Mouse (Mus musculus) forebrain, embryonic 11.5 days (tissue): ENCODE measurements around the gene Bloc1s2. TPM values are rescaled to one million over a fixed set of nuclear protein-coding genes. Genes with fewer than 3 reads are reported as not detected.
"Not testable (repeated sequence)": the region's sequence is repeated elsewhere in the genome, so short reads cannot be mapped to it uniquely, and the experiment has no call there.

Experiments used
- ATAC-seq: fragments of 200-750 bp; cut with Nextera tagmentation; replicated peaks from 2 replicates; pipeline ENCODE4 v1.8.0; 2017; ENCODE audit warnings: moderate TSS enrichment; ENCODE audit not compliant: low FRiP score
- DNase-seq: peaks from one replicate; pipeline ENCODE4 v3.0.0-alpha.2; 2017; ENCODE audit warnings: low spot score
- H3K27ac ChIP-seq: fragments of 300-500 bp; sonication (generic); 2 replicates; pipeline ENCODE4 v1.5.1; 2014; ENCODE audit warnings: low read depth, low read length
- H3K27me3 ChIP-seq: fragments of 300-500 bp; sonication (generic); 2 replicates; pipeline ENCODE4 v1.6.1; 2014; ENCODE audit warnings: mild to moderate bottlenecking, low read length, mixed read lengths; ENCODE audit not compliant: control insufficient read depth, insufficient read depth
- H3K36me3 ChIP-seq: fragments of 300-500 bp; sonication (generic); 2 replicates; pipeline ENCODE4 v1.6.1; 2014; ENCODE audit warnings: mild to moderate bottlenecking, low read length, moderate library complexity, mixed read lengths; ENCODE audit not compliant: control insufficient read depth, insufficient read depth
- H3K4me1 ChIP-seq: fragments of 300-500 bp; sonication (generic); replicated peaks from 2 replicates; pipeline ENCODE4 v1.6.1; 2014; ENCODE audit warnings: low read length, mixed read lengths; ENCODE audit not compliant: control insufficient read depth, insufficient read depth
- H3K4me2 ChIP-seq: fragments of 300-500 bp; sonication (generic); 2 replicates; pipeline ENCODE4 v1.6.1; 2014; ENCODE audit warnings: low read depth, mild to moderate bottlenecking, low read length, moderate library complexity, mixed read lengths; ENCODE audit not compliant: severe bottlenecking
- H3K4me3 ChIP-seq: fragments of 300-500 bp; sonication (generic); 2 replicates; pipeline ENCODE4 v1.5.1; 2014; ENCODE audit warnings: low read depth, low read length
- H3K9ac ChIP-seq: fragments of 300-500 bp; sonication (generic); 2 replicates; pipeline ENCODE4 v1.6.1; 2014; ENCODE audit warnings: low read length
- H3K9me3 ChIP-seq: fragments of 300-500 bp; sonication (generic); 2 replicates; pipeline ENCODE4 v1.6.1; 2016; ENCODE audit warnings: low read length, mixed read lengths; ENCODE audit not compliant: control insufficient read depth
- WGBS: fragments of 180-500 bp; shearing (Covaris S2); extraction: QIAGEN DNeasy Blood & Tissue Kit; methylation state at CpG from one replicate; pipeline ENCODE4 v1.1.7; 2014; 5-methylcytosine and 5-hydroxymethylcytosine counted together
- polyA plus RNA-seq: library from polyadenylated mRNA; unstranded; fragments of >200 nt; fragmentation: Nextera tagmentation; extraction: Ambion mirVana; gene quantifications from 2 replicates; pipeline ENCODE4 v1.2.1, GENCODE M21; 2014

Bloc1s2 gene
- polyA plus RNA-seq, 1 experiment from 2014 or later = 108 TPM

- Histone ChIP-seq H3K9ac (no peak overlapping the region), H3K4me3 (no peak overlapping the region), H3K4me2 (no peak overlapping the region), H3K9me3 (no peaks in the 10 kb centered on the region), H3K27ac (no peak overlapping the region), H3K4me1 (peaks cover 6% of the 10 kb centered on the region), H3K27me3 (no peaks in the 10 kb centered on the region), H3K36me3 (peaks cover 11% of the 10 kb centered on the region; the same call in 1 of the 2 replicates)
- 93% methylated on average over 9 of the region's 9 CpGs for WGBS
- ATAC-seq = no peak
- DNase-seq = no peak
Observed at GRCm38 (mm10) chr19:44144366-44144765, 1.9 kb downstream of the Bloc1s2 start.

GRCm38 (mm10) chr19:44135960-44136485, 10.2 kb downstream of the Bloc1s2 start:
- no peak for ATAC-seq
- no peaks in the 10 kb centered on the region for H3K27me3 ChIP-seq
- H3K36me3 ChIP-seq = peaks cover 4% of the 10 kb centered on the region; the same call in 1 of the 2 replicates
- H3K4me1 ChIP-seq = no peaks in the 10 kb centered on the region; the same call in 1 of the 2 replicates
- no peak for DNase-seq
- peak overlapping the region; percentile 47 for H3K9ac ChIP-seq
- H3K4me3 ChIP-seq = peak overlapping the region; percentile 84
- 21% methylated on average over 7 of the region's 7 CpGs for WGBS
- peak overlapping the region; percentile 57 for H3K4me2 ChIP-seq
- no peaks in the 10 kb centered on the region for H3K9me3 ChIP-seq
- H3K27ac ChIP-seq = no peak overlapping the region

GRCm38 (mm10) chr19:44135072-44135959, 10.9 kb downstream of the Bloc1s2 start, which contains the start of gene Cwf19l1:
TSS of gene Cwf19l1 (minus strand) at chr19:44135876.
- Histone ChIP-seq H3K9me3 (no peaks in the 10 kb centered on the region), H3K4me3 (peak within 1 kb of the TSS; percentile 84), H3K4me1 (no peaks in the 10 kb centered on the region; the same call in 1 of the 2 replicates), H3K27me3 (no peaks in the 10 kb centered on the region), H3K4me2 (peak within 1 kb of the TSS; percentile 76), H3K9ac (peak within 1 kb of the TSS; percentile 79), H3K27ac (peak within 1 kb of the TSS; percentile 88), H3K36me3 (peaks cover 4% of the 10 kb centered on the region; the same call in 1 of the 2 replicates)
- peak; percentile 92 for ATAC-seq
- peak; percentile 95 for DNase-seq
- under 1% methylated on average over 44 of the region's 45 CpGs for WGBS

GRCm38 (mm10) chr19:44132917-44133316, 13.3 kb downstream of the Bloc1s2 start:
- H3K9ac ChIP-seq = no peak overlapping the region
- no peaks in the 10 kb centered on the region; the same call in 1 of the 2 replicates for H3K36me3 ChIP-seq
- DNase-seq (no peak), ATAC-seq (no peak)
- no peaks in the 10 kb centered on the region; the same call in 1 of the 2 replicates for H3K4me1 ChIP-seq
- no peak overlapping the region for H3K27ac ChIP-seq
- 89% methylated on average over 5 of the region's 5 CpGs for WGBS
- no peak overlapping the region for H3K4me2 ChIP-seq
- H3K4me3 ChIP-seq = no peak overlapping the region
- H3K9me3 ChIP-seq = no peaks in the 10 kb centered on the region
- no peaks in the 10 kb centered on the region for H3K27me3 ChIP-seq

GRCm38 (mm10) chr19:44128560-44128959, 17.7 kb downstream of the Bloc1s2 start:
- no peak overlapping the region for H3K4me2 ChIP-seq
- H3K36me3 ChIP-seq = peaks cover 2% of the 10 kb centered on the region; the same call in 1 of the 2 replicates
- H3K27me3 ChIP-seq = no peaks in the 10 kb centered on the region
- H3K27ac ChIP-seq = no peak overlapping the region
- H3K9ac ChIP-seq = no peak overlapping the region
- ATAC-seq = no peak
- no peaks in the 10 kb centered on the region for H3K9me3 ChIP-seq
- no peaks in the 10 kb centered on the region for H3K4me1 ChIP-seq
- 91% methylated on average over 2 of the region's 2 CpGs for WGBS
- no peak for DNase-seq
- H3K4me3 ChIP-seq = no peak overlapping the region

GRCm38 (mm10) chr19:44127729-44128497, 18.3 kb downstream of the Bloc1s2 start:
- 95% methylated on average over 10 of the region's 10 CpGs for WGBS
- ATAC-seq = no peak
- Histone ChIP-seq H3K27ac (no peak overlapping the region), H3K9ac (no peak overlapping the region), H3K9me3 (no peaks in the 10 kb centered on the region), H3K36me3 (peaks cover 2% of the 10 kb centered on the region; the same call in 1 of the 2 replicates), H3K4me2 (no peak overlapping the region), H3K27me3 (no peaks in the 10 kb centered on the region), H3K4me1 (no peaks in the 10 kb centered on the region), H3K4me3 (no peak overlapping the region)
- DNase-seq = no peak

- DNase-seq (no peak), ATAC-seq (no peak)
- Histone ChIP-seq H3K9ac (no peak overlapping the region), H3K9me3 (no peaks in the 10 kb centered on the region), H3K4me2 (no peak overlapping the region), H3K27ac (no peak overlapping the region), H3K4me3 (no peak overlapping the region), H3K27me3 (no peaks in the 10 kb centered on the region), H3K36me3 (peaks cover 3% of the 10 kb centered on the region; the same call in 1 of the 2 replicates), H3K4me1 (no peaks in the 10 kb centered on the region)
- WGBS = 93% methylated on average over 7 of the region's 7 CpGs
Observed at GRCm38 (mm10) chr19:44121137-44121536, 25.1 kb downstream of the Bloc1s2 start.

GRCm38 (mm10) chr19:44120686-44121085, 25.6 kb downstream of the Bloc1s2 start:
- not testable (repeated sequence) for H3K9ac ChIP-seq, H3K27ac ChIP-seq, ATAC-seq, H3K4me3 ChIP-seq, DNase-seq, H3K4me1 ChIP-seq, H3K9me3 ChIP-seq, H3K27me3 ChIP-seq, H3K4me2 ChIP-seq, H3K36me3 ChIP-seq
- 91% methylated on average over 7 of the region's 9 CpGs for WGBS
